Mouse (Mus musculus) neural tube, embryonic 13.5 days (tissue): ENCODE data around the gene Ackr4. TPM values are rescaled to one million over a fixed set of nuclear protein-coding genes. Genes with fewer than 3 reads are reported as not detected.

ENCODE experiments used
- ATAC-seq: fragments of 200-750 bp; cut with Nextera tagmentation; 2 replicates; pipeline ENCODE4 v1.8.0; 2017; ENCODE audit warnings: low read depth, mild to moderate bottlenecking, moderate TSS enrichment, moderate library complexity
- H3K27ac ChIP-seq: fragments of 300-500 bp; sonication (generic); replicated peaks from 2 replicates; pipeline ENCODE4 v1.5.1; 2015; ENCODE audit warnings: moderate library complexity, mild to moderate bottlenecking, inconsistent platforms
- H3K27me3 ChIP-seq: fragments of 300-500 bp; sonication (generic); 2 replicates; pipeline ENCODE4 v1.6.1; 2015; ENCODE audit warnings: mild to moderate bottlenecking, inconsistent platforms
- H3K36me3 ChIP-seq: fragments of 300-500 bp; sonication (generic); 2 replicates; pipeline ENCODE4 v1.6.1; 2015; ENCODE audit warnings: mild to moderate bottlenecking, inconsistent platforms
- H3K4me1 ChIP-seq: fragments of 300-500 bp; sonication (generic); replicated peaks from 2 replicates; pipeline ENCODE4 v1.6.1; 2015; ENCODE audit warnings: inconsistent platforms
- H3K4me2 ChIP-seq: fragments of 300-500 bp; sonication (generic); 2 replicates; pipeline ENCODE4 v1.6.1; 2015; ENCODE audit warnings: inconsistent platforms, mild to moderate bottlenecking, moderate library complexity
- H3K4me3 ChIP-seq: fragments of 300-500 bp; sonication (generic); 2 replicates; pipeline ENCODE4 v1.5.1; 2015; ENCODE audit warnings: mild to moderate bottlenecking, inconsistent platforms
- H3K9ac ChIP-seq: fragments of 300-500 bp; sonication (generic); 2 replicates; pipeline ENCODE4 v1.6.1; 2015; ENCODE audit warnings: moderate library complexity, mild to moderate bottlenecking, inconsistent platforms
- H3K9me3 ChIP-seq: fragments of 300-500 bp; sonication (generic); 2 replicates; pipeline ENCODE4 v1.6.1; 2016; ENCODE audit warnings: inconsistent platforms
- WGBS: fragments of 180-500 bp; shearing (Covaris S2); methylation state at CpG from one replicate; pipeline ENCODE4 v1.1.7; 2015; 5-methylcytosine and 5-hydroxymethylcytosine counted together
- polyA plus RNA-seq: library from polyadenylated mRNA; unstranded; fragments of >200 nt; fragmentation: Nextera tagmentation; extraction: Ambion mirVana; gene quantifications from 2 replicates; pipeline ENCODE4 v1.2.1, GENCODE M21; 2015

Gene Ackr4
- polyA plus RNA-seq, 1 experiment from 2014 or later = 0.96 TPM

- Histone ChIP-seq H3K9me3 (no peaks in the 10 kb centered on the region), H3K4me1 (no peaks in the 10 kb centered on the region), H3K4me3 (no peak overlapping the region), H3K9ac (no peak overlapping the region), H3K4me2 (no peak overlapping the region), H3K27me3 (no peaks in the 10 kb centered on the region), H3K36me3 (no peaks in the 10 kb centered on the region), H3K27ac (no peak overlapping the region)
- WGBS = 81% methylated on average over 8 of the region's 8 CpGs
- no peak for ATAC-seq
These were observed 17.7 kb upstream of the Ackr4 start for GRCm38 (mm10) chr9:104144314-104144996.

DNA sequence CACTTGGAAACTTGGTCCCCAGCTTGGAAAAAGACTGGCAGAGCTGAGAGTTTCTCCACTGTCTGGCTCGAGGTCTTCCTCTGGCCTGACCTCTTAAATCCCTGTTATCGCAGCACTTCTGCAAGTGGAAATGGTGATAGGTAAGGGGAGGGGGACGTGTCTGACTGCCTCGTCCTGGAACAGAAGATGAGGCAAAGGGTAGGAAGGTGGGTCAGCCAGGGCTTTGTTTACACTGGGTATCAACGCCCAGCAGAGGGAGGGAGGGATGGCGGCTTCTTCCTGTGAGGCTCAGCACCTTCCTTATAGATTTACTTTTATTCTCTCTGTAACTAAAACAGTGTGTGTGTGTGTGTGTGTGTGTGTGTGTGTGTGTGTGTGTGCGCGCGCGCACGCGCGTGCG lies 16.1 kb upstream of the Ackr4 start:
- H3K9me3 ChIP-seq = no peaks in the 10 kb centered on the region
- WGBS = 90% methylated on average over 14 of the region's 14 CpGs
- H3K27me3 ChIP-seq = no peaks in the 10 kb centered on the region
- no peak overlapping the region for H3K4me2 ChIP-seq
- no peak overlapping the region for H3K4me3 ChIP-seq
- no peak overlapping the region for H3K27ac ChIP-seq
- no peak for ATAC-seq
- H3K4me1 ChIP-seq = no peaks in the 10 kb centered on the region
- no peaks in the 10 kb centered on the region for H3K36me3 ChIP-seq
- no peak overlapping the region for H3K9ac ChIP-seq

- Histone ChIP-seq H3K4me3 (no peak overlapping the region), H3K4me1 (no peaks in the 10 kb centered on the region), H3K27me3 (no peaks in the 10 kb centered on the region), H3K9me3 (no peaks in the 10 kb centered on the region), H3K27ac (no peak overlapping the region), H3K36me3 (no peaks in the 10 kb centered on the region), H3K9ac (no peak overlapping the region), H3K4me2 (no peak overlapping the region)
- no peak for ATAC-seq
- WGBS = 93% methylated on average over 6 of the region's 6 CpGs
These were observed 13.6 kb upstream of the Ackr4 start for GRCm38 (mm10) chr9:104140351-104140750.

GRCm38 (mm10) chr9:104130141-104130755 lies 3.5 kb upstream of the Ackr4 start:
- Histone ChIP-seq H3K4me3 (no peak overlapping the region), H3K4me1 (peaks cover 10% of the 10 kb centered on the region), H3K4me2 (no peak overlapping the region), H3K9ac (no peak overlapping the region), H3K27me3 (no peaks in the 10 kb centered on the region), H3K36me3 (no peaks in the 10 kb centered on the region), H3K27ac (no peak overlapping the region), H3K9me3 (no peaks in the 10 kb centered on the region)
- 89% methylated on average over 9 of the region's 9 CpGs for WGBS
- no peak for ATAC-seq

GRCm38 (mm10) chr9:104128110-104128509 lies 1.4 kb upstream of the Ackr4 start:
- WGBS = 24% methylated on average over 2 of the region's 2 CpGs
- no peak overlapping the region for H3K4me2 ChIP-seq

DNA sequence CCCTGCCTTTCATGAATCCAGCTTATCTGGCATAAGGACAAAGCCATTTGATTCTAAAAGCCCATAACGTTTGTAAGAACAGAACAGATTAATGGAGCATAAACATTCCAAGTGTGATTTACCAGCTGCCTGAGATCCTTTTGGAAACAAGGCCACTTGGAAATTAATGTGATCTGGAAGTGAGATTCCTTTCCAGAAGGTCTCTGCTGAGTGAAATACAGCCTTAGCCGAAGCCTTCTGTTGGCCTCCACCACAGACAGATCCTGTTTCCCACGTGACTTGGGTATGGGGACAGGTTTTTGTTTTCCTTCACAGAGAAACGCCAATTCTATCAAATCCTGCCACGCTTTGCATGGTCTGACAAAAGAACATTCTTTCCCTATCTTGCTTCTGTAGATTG lies 3.1 kb downstream of the Ackr4 start:
- peak; percentile 16; the same call in 1 of the 2 replicates for ATAC-seq
- Histone ChIP-seq H3K36me3 (no peaks in the 10 kb centered on the region), H3K27ac (peak overlapping the region; percentile 76), H3K4me2 (no peak overlapping the region), H3K4me3 (no peak overlapping the region), H3K9me3 (no peaks in the 10 kb centered on the region), H3K9ac (no peak overlapping the region), H3K27me3 (no peaks in the 10 kb centered on the region), H3K4me1 (peaks cover 36% of the 10 kb centered on the region)
- 20% methylated on average over 5 of the region's 5 CpGs for WGBS

More at GRCm38 (mm10) chr9:104128110-104128509, 1.4 kb upstream of the Ackr4 start:
- H3K36me3 ChIP-seq = no peaks in the 10 kb centered on the region
- H3K4me1 ChIP-seq = peaks cover 27% of the 10 kb centered on the region
- no peaks in the 10 kb centered on the region for H3K27me3 ChIP-seq
- ATAC-seq = no peak
- H3K4me3 ChIP-seq = no peak overlapping the region
- no peak overlapping the region for H3K9ac ChIP-seq
- 0 out of 2 replicates have a peak overlapping the region, but pooled peaks have one; percentile 38 for H3K27ac ChIP-seq
- no peaks in the 10 kb centered on the region for H3K9me3 ChIP-seq

GRCm38 (mm10) chr9:104123101-104123500 lies 3.6 kb downstream of the Ackr4 start:
- Histone ChIP-seq H3K27ac (peak overlapping the region; percentile 76), H3K9ac (no peak overlapping the region), H3K36me3 (no peaks in the 10 kb centered on the region), H3K4me1 (peaks cover 31% of the 10 kb centered on the region), H3K9me3 (no peaks in the 10 kb centered on the region), H3K4me3 (no peak overlapping the region), H3K27me3 (no peaks in the 10 kb centered on the region), H3K4me2 (no peak overlapping the region)
- peak; percentile 33; the same call in 1 of the 2 replicates for ATAC-seq
- 58% methylated on average over 5 of the region's 5 CpGs for WGBS

- H3K9me3 ChIP-seq = 0 out of 2 replicates have a peak, but pooled peaks cover 5% of the 10 kb centered on the region
- H3K27ac ChIP-seq = no peak overlapping the region
- no peaks in the 10 kb centered on the region for H3K36me3 ChIP-seq
- H3K4me2 ChIP-seq = no peak overlapping the region
- H3K4me1 ChIP-seq = no peaks in the 10 kb centered on the region
- no peak overlapping the region for H3K9ac ChIP-seq
- WGBS = 89% methylated on average over 5 of the region's 5 CpGs
- H3K27me3 ChIP-seq = no peaks in the 10 kb centered on the region
- no peak for ATAC-seq
- H3K4me3 ChIP-seq = no peak overlapping the region
These were observed 17.6 kb downstream of the Ackr4 start for GRCm38 (mm10) chr9:104109151-104109550.

- H3K4me3 ChIP-seq = no peak overlapping the region
- no peak overlapping the region for H3K27ac ChIP-seq
- no peaks in the 10 kb centered on the region for H3K27me3 ChIP-seq
- no peak overlapping the region for H3K4me2 ChIP-seq
- no peaks in the 10 kb centered on the region for H3K36me3 ChIP-seq
- no peak overlapping the region for H3K9ac ChIP-seq
- H3K9me3 ChIP-seq = 0 out of 2 replicates have a peak, but pooled peaks cover 5% of the 10 kb centered on the region
- no peak for ATAC-seq
- 89% methylated on average over 2 of the region's 2 CpGs for WGBS
- no peaks in the 10 kb centered on the region for H3K4me1 ChIP-seq
These were observed 18.1 kb downstream of the Ackr4 start for GRCm38 (mm10) chr9:104108571-104109143.

DNA sequence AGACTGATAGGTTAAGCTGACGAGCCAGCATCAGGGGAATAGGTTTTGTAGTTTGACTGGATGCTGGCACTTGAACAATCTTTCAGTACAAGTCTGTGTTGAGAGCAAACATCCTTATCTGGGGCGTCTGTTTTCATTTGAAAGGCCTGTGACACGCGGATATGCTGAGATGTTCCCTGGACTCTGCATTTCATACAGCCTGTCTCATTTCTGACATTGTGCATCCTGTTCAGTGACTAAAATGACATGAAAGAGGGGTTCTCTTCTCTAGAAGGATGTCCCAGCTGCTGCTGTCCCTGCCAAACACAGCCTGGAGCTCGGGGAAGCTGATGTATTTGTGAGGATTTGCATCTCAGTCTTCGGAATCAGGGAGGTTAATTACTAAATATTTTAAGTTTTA lies 19.3 kb downstream of the Ackr4 start:
- H3K36me3 ChIP-seq = no peaks in the 10 kb centered on the region
- WGBS = 84% methylated on average over 6 of the region's 6 CpGs
- 0 out of 2 replicates have a peak, but pooled peaks cover 5% of the 10 kb centered on the region for H3K9me3 ChIP-seq

GRCm38 (mm10) chr9:104106930-104107329 lies 19.8 kb downstream of the Ackr4 start:
- no peak overlapping the region for H3K9ac ChIP-seq
- H3K9me3 ChIP-seq = 0 out of 2 replicates have a peak, but pooled peaks cover 5% of the 10 kb centered on the region
- H3K36me3 ChIP-seq = no peaks in the 10 kb centered on the region
- no peaks in the 10 kb centered on the region for H3K27me3 ChIP-seq
- no peaks in the 10 kb centered on the region for H3K4me1 ChIP-seq
- no peak overlapping the region for H3K27ac ChIP-seq
- H3K4me2 ChIP-seq = no peak overlapping the region
- no peak overlapping the region for H3K4me3 ChIP-seq
- 83% methylated on average over 9 of the region's 9 CpGs for WGBS
- ATAC-seq = no peak

More for the DNA sequence above, 19.3 kb downstream of the Ackr4 start:
- Histone ChIP-seq H3K9ac (no peak overlapping the region), H3K4me2 (no peak overlapping the region), H3K27ac (no peak overlapping the region), H3K27me3 (no peaks in the 10 kb centered on the region), H3K4me3 (no peak overlapping the region), H3K4me1 (no peaks in the 10 kb centered on the region)
- ATAC-seq = no peak

DNA sequence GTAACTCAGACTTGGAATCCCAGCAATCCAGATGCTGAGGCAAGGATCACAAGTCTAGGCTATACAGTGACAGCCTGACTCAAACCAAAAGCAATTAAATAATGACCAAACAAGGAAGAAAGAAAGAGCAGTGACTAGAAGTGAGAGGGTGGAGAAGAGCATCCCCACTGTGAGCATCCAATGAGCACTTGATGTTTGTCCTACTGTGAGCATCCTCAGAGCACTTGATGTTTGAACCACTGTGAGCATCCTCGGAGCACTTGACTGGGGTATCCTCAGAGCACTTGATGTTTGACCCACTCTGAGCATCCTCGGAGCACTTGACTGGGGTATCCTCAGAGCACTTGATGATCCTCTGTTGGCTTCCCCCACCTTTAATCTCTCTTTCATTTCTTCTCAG lies 21.7 kb downstream of the Ackr4 start:
- Histone ChIP-seq H3K4me3 (no peak overlapping the region), H3K4me1 (no peaks in the 10 kb centered on the region), H3K4me2 (no peak overlapping the region), H3K36me3 (no peaks in the 10 kb centered on the region), H3K27ac (no peak overlapping the region), H3K27me3 (no peaks in the 10 kb centered on the region), H3K9me3 (no peaks in the 10 kb centered on the region), H3K9ac (no peak overlapping the region)
- ATAC-seq = no peak
- WGBS = 89% methylated on average over 2 of the region's 2 CpGs
